Mouse (Mus musculus) heart, adult 2 months (tissue): ENCODE results near the gene Tcf7l1.

Source experiments
- CTCF ChIP-seq: fragments of 200-600 bp; IDR thresholded peaks from 2 replicates; pipeline ENCODE4 v1.8.1; 2022; ENCODE audit warnings: antibody characterized with exemption, mild to moderate bottlenecking, moderate library complexity
- EP300 ChIP-seq: fragments of 200-500 bp; IDR thresholded peaks from 2 replicates; pipeline ENCODE4 v1.6.1; 2011; ENCODE audit warnings: low read depth, low read length, control low read depth; ENCODE audit not compliant: insufficient read depth

DNA sequence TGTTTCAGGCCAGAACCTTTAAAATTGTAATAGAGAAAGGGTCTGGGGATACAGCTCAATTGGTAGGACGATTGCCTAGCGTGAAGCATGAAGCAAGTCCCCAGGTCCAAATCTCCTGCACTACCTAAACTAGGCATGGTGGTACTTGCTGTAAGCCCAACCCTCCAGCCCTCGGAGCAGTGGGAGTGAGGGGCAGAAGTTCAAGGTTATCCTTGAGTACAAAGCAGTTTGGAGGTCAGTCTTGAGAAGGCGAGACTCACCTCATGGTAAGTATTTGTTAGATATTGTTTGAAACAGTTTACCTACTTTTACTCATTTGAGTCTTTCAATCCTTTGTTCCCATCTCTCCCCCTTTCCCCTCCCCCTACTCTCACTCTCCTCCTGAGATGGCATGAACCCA, 65.9 kb downstream of the Tcf7l1 start:
- TF ChIP-seq CTCF (no peak), EP300 (no peak)
